Mouse (Mus musculus): ENCODE measurements around the gene Igsf21.

DNA sequence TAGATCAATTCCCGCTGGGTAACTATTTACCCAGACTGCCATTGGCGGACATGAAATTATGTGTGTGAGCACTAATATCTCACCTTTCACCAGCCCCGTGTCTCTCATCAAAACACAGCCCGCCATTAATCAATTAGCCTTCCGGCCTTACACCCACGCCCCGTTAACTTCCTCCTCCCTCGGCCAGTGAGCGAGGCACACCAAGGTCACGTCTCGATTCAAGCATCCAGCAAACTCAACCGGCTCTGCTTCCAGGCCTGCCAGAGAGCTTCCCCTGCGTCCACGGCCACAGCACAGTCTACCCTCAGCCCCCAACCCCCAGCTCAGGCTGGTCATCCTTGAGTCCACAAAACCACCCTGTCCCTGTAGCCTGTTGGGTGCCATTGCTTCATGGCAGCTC is 32.2 kb downstream of the Igsf21 start:
- TF ChIP-seq CTCF (IDR thresholded peaks at IDR 0.05; ENCODE audit: extremely low read depth, insufficient read depth, low read length) (no peak), POLR2A (IDR thresholded peaks at IDR 0.05; ENCODE audit: extremely low read depth, insufficient read depth, low read length) (no peak)

Data from cortical plate, adult 2 months (tissue).